Mouse (Mus musculus) lung, postnatal 0 days (tissue): Measurements from ENCODE around the gene Odc1. TPM values are rescaled to one million over a fixed set of nuclear protein-coding genes. Genes with fewer than 3 reads are reported as not detected.

Experiments used
- ATAC-seq: fragments of 200-750 bp; cut with Nextera tagmentation; 2 replicates; pipeline ENCODE4 v1.8.0; 2017; ENCODE audit warnings: moderate library complexity
- DNase-seq: peaks from one replicate; pipeline ENCODE4 v3.0.0-alpha.2; 2016; ENCODE audit warnings: low spot score
- H3K27ac ChIP-seq: fragments of 300-500 bp; sonication (generic); 2 replicates; pipeline ENCODE4 v1.5.1; 2014; ENCODE audit warnings: antibody characterized with exemption, mild to moderate bottlenecking, low read length, mixed read lengths
- H3K27me3 ChIP-seq: fragments of 300-500 bp; sonication (generic); replicated peaks from 2 replicates; pipeline ENCODE4 v1.6.1; 2014; ENCODE audit warnings: low read length, mixed read lengths; ENCODE audit not compliant: insufficient read depth
- H3K36me3 ChIP-seq: fragments of 300-500 bp; sonication (generic); 2 replicates; pipeline ENCODE4 v1.6.1; 2014; ENCODE audit warnings: low read length, mixed read lengths; ENCODE audit not compliant: insufficient read depth
- H3K4me1 ChIP-seq: fragments of 300-500 bp; sonication (generic); 2 replicates; pipeline ENCODE4 v1.6.1; 2014; ENCODE audit warnings: antibody characterized with exemption, low read depth, low read length, mixed read lengths; ENCODE audit not compliant: insufficient read depth
- H3K4me2 ChIP-seq: fragments of 300-500 bp; sonication (generic); replicated peaks from 2 replicates; pipeline ENCODE4 v1.6.1; 2014; ENCODE audit warnings: low read depth, mild to moderate bottlenecking, low read length, moderate library complexity, mixed read lengths
- H3K4me3 ChIP-seq: fragments of 300-500 bp; sonication (generic); 2 replicates; pipeline ENCODE4 v1.5.1; 2014; ENCODE audit warnings: low read depth, low read length
- H3K9ac ChIP-seq: fragments of 300-500 bp; sonication (generic); replicated peaks from 2 replicates; pipeline ENCODE4 v1.6.1; 2014; ENCODE audit warnings: low read depth, mild to moderate bottlenecking
- H3K9me3 ChIP-seq: fragments of 300-500 bp; sonication (generic); 2 replicates; pipeline ENCODE4 v1.6.1; 2016; ENCODE audit warnings: low read length, mixed read lengths
- CTCF ChIP-seq: IDR thresholded peaks from 2 replicates; pipeline ENCODE4 v1.5.1; 2016; ENCODE audit warnings: antibody characterized with exemption, mild to moderate bottlenecking
- EP300 ChIP-seq: IDR thresholded peaks from 2 replicates; pipeline ENCODE4 v1.6.1; 2016; ENCODE audit warnings: antibody characterized with exemption, mild to moderate bottlenecking, control low read depth
- WGBS: fragments of 180-500 bp; shearing (Covaris S2); extraction: QIAGEN DNeasy Blood & Tissue Kit; methylation state at CpG from one replicate; pipeline ENCODE4 v1.1.7; 2014; 5-methylcytosine and 5-hydroxymethylcytosine counted together
- polyA plus RNA-seq: library from polyadenylated mRNA; unstranded; fragments of >200 nt; fragmentation: Nextera tagmentation; extraction: Ambion mirVana; gene quantifications from 2 replicates; pipeline ENCODE4 v1.2.1, GENCODE M21; 2015

Gene Odc1
- polyA plus RNA-seq, 1 experiment from 2014 or later, result 42.0 TPM

GRCm38 (mm10) chr12:17588906-17589612 is 44.5 kb downstream of the Odc1 start:
- 90% methylated on average over 7 of the region's 7 CpGs for WGBS
- no peak for DNase-seq
- TF ChIP-seq CTCF, result no peak

GRCm38 (mm10) chr12:17591249-17591648 is 46.7 kb downstream of the Odc1 start:
- Histone ChIP-seq H3K4me2 (no peak overlapping the region), H3K4me3 (no peak overlapping the region), H3K27ac (no peak overlapping the region), H3K9ac (no peak overlapping the region), H3K27me3 (no peaks in the 10 kb centered on the region), H3K36me3 (no peaks in the 10 kb centered on the region), H3K9me3 (no peaks in the 10 kb centered on the region), H3K4me1 (no peaks in the 10 kb centered on the region)
- ATAC-seq (no peak), DNase-seq (no peak)
- TF ChIP-seq EP300 (no peak), CTCF (no peak)
- 60% methylated on average over 4 of the region's 4 CpGs for WGBS

More at GRCm38 (mm10) chr12:17588906-17589612, 44.5 kb downstream of the Odc1 start:
- H3K9ac ChIP-seq, result no peak overlapping the region
- no peaks in the 10 kb centered on the region for H3K9me3 ChIP-seq
- no peaks in the 10 kb centered on the region for H3K27me3 ChIP-seq
- no peak overlapping the region for H3K27ac ChIP-seq
- ATAC-seq, result no peak
- no peak overlapping the region for H3K4me2 ChIP-seq
- H3K4me1 ChIP-seq, result no peaks in the 10 kb centered on the region
- H3K4me3 ChIP-seq, result no peak overlapping the region
- no peaks in the 10 kb centered on the region for H3K36me3 ChIP-seq

- H3K4me1 ChIP-seq, result no peaks in the 10 kb centered on the region
- DNase-seq (no peak), ATAC-seq (no peak)
- no peak for TF ChIP-seq EP300
- TF ChIP-seq CTCF, result no peak
- no peak overlapping the region for H3K27ac ChIP-seq
- no peaks in the 10 kb centered on the region for H3K27me3 ChIP-seq
- no peak overlapping the region for H3K4me2 ChIP-seq
- no peak overlapping the region for H3K4me3 ChIP-seq
- no peak overlapping the region for H3K9ac ChIP-seq
- no peaks in the 10 kb centered on the region for H3K36me3 ChIP-seq
- H3K9me3 ChIP-seq, result no peaks in the 10 kb centered on the region
- WGBS, result 73% methylated on average over 2 of the region's 2 CpGs
These were observed 49.4 kb downstream of the Odc1 start for GRCm38 (mm10) chr12:17593956-17594355.

- Histone ChIP-seq H3K4me3 (no peak overlapping the region), H3K4me1 (no peaks in the 10 kb centered on the region), H3K27me3 (no peaks in the 10 kb centered on the region), H3K27ac (no peak overlapping the region), H3K9ac (no peak overlapping the region), H3K9me3 (no peaks in the 10 kb centered on the region), H3K36me3 (no peaks in the 10 kb centered on the region), H3K4me2 (no peak overlapping the region)
- no peak for ATAC-seq
- TF ChIP-seq EP300, result no peak
- TF ChIP-seq CTCF, result no peak
- DNase-seq, result no peak
- 82% methylated on average over 4 of the region's 4 CpGs for WGBS
These were observed 50.1 kb downstream of the Odc1 start for GRCm38 (mm10) chr12:17594701-17595100.

GRCm38 (mm10) chr12:17595166-17595565 is 50.6 kb downstream of the Odc1 start:
- Histone ChIP-seq H3K9ac (no peak overlapping the region), H3K4me1 (no peaks in the 10 kb centered on the region), H3K27me3 (no peaks in the 10 kb centered on the region), H3K9me3 (no peaks in the 10 kb centered on the region), H3K36me3 (no peaks in the 10 kb centered on the region), H3K4me3 (no peak overlapping the region), H3K4me2 (no peak overlapping the region), H3K27ac (no peak overlapping the region)
- no peak for ATAC-seq
- no peak for TF ChIP-seq CTCF
- no peak for TF ChIP-seq EP300
- 92% methylated on average over 1 of the region's 1 CpGs for WGBS
- no peak for DNase-seq

Other genes with a start within 250 kb of the Odc1 start
- gene Atp6v1c2, start 215.4 kb upstream of the Odc1 start, polyA plus RNA-seq, result 55.6 and 56.4 TPM in 2 replicates
- 7.4 and 7.9 TPM in 2 replicates for gene Nol10, start 196.3 kb upstream of the Odc1 start, polyA plus RNA-seq
- 127 and 145 TPM in 2 replicates for gene Hpcal1, start 146.1 kb downstream of the Odc1 start, polyA plus RNA-seq